Mouse (Mus musculus): ENCODE results near the gene Arsk.

Arsk gene

GRCm38 (mm10) chr13:76024588-76024987 lies 73.9 kb downstream of the Arsk start:
- no peak for DNase-seq (ENCODE audit: low read depth, low spot score)

DNA sequence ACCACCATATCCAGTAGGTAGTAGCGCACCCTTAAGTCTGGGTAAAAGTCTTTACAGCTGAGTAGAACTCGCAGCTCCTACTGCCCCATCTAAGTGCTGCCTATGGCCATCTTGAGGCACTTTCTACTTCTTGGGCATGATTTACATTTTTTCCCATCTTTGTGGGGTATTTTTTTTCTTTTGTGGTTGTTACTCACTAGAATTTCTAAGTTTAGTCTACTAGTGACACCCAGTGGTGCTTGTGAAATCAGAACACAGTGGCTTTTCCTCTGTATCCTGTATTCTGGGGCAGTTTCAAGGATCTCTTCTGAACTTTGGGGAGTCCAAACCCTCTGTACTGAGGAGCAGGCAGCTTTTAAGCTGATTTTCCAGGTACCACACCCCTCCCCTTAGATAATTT lies 76.7 kb downstream of the Arsk start:
- DNase-seq (ENCODE audit: low read depth, low spot score) = peak; percentile 38

DNA sequence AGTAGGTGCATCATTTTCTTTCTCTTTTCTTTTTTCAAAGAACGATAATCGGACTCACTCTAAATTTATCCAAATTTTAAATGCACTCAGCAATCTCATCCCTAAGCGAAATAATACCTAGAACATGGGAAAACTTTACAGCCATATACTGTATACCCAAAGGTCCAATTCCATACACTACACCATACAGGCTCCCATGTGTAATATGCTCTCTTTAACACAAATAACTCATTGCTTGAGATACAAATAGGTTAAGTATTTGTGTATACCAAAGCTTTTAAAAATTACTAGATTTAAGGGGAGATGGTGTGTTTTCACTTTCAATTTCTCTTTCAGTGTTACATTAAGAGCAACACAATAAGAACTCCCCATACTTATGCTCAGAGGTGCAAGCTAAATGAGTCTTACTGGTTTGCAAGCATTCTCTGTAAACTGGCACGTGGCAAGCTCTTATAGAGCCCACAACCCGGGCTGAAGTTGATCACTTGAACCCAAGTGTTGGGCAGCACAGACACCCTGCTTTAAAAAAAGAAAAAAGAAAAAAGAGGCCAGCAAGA lies 79.5 kb downstream of the Arsk start:
- no peak for DNase-seq (ENCODE audit: low read depth, low spot score)

DNA sequence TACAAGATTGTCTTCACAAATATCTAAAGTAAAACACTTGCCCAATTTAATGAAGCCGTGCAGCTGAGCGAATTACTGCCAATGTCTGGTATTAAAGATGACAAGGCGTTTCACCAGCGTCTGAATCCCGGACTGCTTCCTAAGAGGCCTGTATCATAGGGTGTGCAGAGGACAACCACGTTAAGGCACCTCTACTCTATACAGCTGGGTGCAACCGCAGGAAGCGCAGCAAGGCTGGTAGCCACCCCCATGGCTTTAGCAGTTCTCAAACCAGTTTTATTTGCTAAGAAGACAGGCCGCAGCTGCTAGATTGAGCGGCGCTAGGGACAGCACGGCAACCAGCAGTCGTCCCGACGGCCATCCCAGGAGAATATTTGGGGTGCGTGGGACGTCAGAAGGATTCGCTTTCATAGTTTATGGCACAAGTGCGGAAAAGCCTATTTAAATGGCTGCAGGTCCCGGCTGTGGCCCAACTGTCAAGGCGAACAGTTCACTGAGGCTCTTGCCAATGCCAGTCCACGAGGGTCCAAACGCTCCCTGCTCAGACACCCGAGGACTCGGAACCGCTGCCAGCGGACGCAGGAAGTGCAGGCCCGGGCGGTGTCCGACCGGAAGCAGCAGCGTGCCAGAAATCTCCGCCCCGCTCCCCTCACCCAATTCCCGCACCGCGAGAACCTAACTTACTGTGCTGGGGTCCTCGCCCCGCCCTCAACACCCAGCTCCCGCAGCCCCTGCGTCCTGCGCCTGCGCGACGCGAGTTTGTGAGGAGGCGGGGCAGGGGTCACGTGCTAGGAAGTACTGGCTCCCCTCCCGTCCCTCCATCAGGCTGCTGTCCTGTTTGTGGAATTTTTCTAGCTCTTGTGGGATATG lies 80.3 kb downstream of the Arsk start, which contains the start of gene Rfesd:
Rfesd (minus strand) TSS at position 746 of the 870 bp plus-strand sequence.
- DNase-seq (ENCODE audit: low read depth, low spot score) = peak; percentile 98

DNA sequence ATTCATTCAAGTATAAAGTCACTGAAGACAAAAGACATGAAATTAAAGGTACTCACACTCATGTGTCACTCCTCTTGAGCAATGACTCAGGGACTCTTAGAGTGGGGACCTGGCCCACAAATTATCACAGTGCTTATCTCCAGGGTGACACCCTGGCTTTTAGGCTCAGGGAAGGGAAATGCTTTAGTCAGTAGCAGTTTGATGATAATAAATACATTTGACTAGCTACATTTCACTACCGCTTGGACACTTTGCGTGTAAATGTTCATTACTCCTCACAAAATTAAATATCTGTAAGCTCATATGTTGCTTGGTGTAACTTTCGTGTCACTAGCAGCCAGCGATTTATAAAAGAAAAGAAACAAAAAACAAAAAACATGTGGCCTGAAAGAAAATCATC lies 81.0 kb downstream of the Arsk start:
- peak; percentile 23 for DNase-seq (ENCODE audit: low read depth, low spot score)

GRCm38 (mm10) chr13:76014511-76014910 lies 83.9 kb downstream of the Arsk start:
- DNase-seq (ENCODE audit: low read depth, low spot score) = no peak
